Mouse (Mus musculus) embryonic facial prominence, embryonic 12.5 days (tissue): ENCODE data around the gene Skap1. TPM values are rescaled to one million over a fixed set of nuclear protein-coding genes. Genes with fewer than 3 reads are reported as not detected.

Experiments
- ATAC-seq: fragments of 200-750 bp; cut with Nextera tagmentation; 2 replicates; pipeline ENCODE4 v1.8.0; 2017; ENCODE audit not compliant: insufficient number of reproducible peaks, insufficient read depth, low FRiP score, low TSS enrichment
- H3K27ac ChIP-seq: fragments of 300-500 bp; sonication (generic); 2 replicates; pipeline ENCODE4 v1.5.1; 2016; ENCODE audit warnings: mild to moderate bottlenecking
- H3K27me3 ChIP-seq: fragments of 300-500 bp; sonication (generic); 2 replicates; pipeline ENCODE4 v1.6.1; 2016; ENCODE audit warnings: mild to moderate bottlenecking, moderate library complexity
- H3K36me3 ChIP-seq: fragments of 300-500 bp; sonication (generic); 2 replicates; pipeline ENCODE4 v1.6.1; 2016; ENCODE audit warnings: mild to moderate bottlenecking
- H3K4me1 ChIP-seq: fragments of 300-500 bp; sonication (generic); 2 replicates; pipeline ENCODE4 v1.6.1; 2016
- H3K4me2 ChIP-seq: fragments of 300-500 bp; sonication (generic); replicated peaks from 2 replicates; pipeline ENCODE4 v1.6.1; 2016; ENCODE audit warnings: mild to moderate bottlenecking, moderate library complexity
- H3K4me3 ChIP-seq: fragments of 300-500 bp; sonication (generic); 2 replicates; pipeline ENCODE4 v1.5.1; 2016; ENCODE audit warnings: mild to moderate bottlenecking
- H3K9ac ChIP-seq: fragments of 300-500 bp; sonication (generic); 2 replicates; pipeline ENCODE4 v1.6.1; 2016; ENCODE audit warnings: mild to moderate bottlenecking, moderate library complexity
- H3K9me3 ChIP-seq: fragments of 300-500 bp; sonication (generic); 2 replicates; pipeline ENCODE4 v1.6.1; 2016; ENCODE audit warnings: mild to moderate bottlenecking, moderate library complexity
- WGBS: fragments of 180-500 bp; shearing (Covaris S2); methylation state at CpG from one replicate; pipeline ENCODE4 v1.1.7; 2016; 5-methylcytosine and 5-hydroxymethylcytosine counted together
- polyA plus RNA-seq: library from polyadenylated mRNA; unstranded; fragments of >200 nt; fragmentation: Nextera tagmentation; extraction: Ambion mirVana; gene quantifications from 2 replicates; pipeline ENCODE4 v1.2.1, GENCODE M21; 2016

Skap1 gene
- 0.32 and 0.50 TPM in 2 replicates for polyA plus RNA-seq

GRCm38 (mm10) chr11:96463986-96464715 is at the start of gene Skap1:
Skap1 (plus strand) TSS chr11:96464593.
- Histone ChIP-seq H3K36me3 (no peaks in the 10 kb centered on the region), H3K9me3 (no peaks in the 10 kb centered on the region), H3K4me3 (peak within 1 kb of the TSS; percentile 30), H3K4me1 (peaks cover 18% of the 10 kb centered on the region), H3K9ac (no peak within 1 kb of the TSS), H3K4me2 (peak within 1 kb of the TSS; percentile 60), H3K27ac (no peak within 1 kb of the TSS), H3K27me3 (peaks cover 41% of the 10 kb centered on the region)
- WGBS, result 6% methylated on average over 40 of the region's 42 CpGs
- ATAC-seq, result no peak

DNA sequence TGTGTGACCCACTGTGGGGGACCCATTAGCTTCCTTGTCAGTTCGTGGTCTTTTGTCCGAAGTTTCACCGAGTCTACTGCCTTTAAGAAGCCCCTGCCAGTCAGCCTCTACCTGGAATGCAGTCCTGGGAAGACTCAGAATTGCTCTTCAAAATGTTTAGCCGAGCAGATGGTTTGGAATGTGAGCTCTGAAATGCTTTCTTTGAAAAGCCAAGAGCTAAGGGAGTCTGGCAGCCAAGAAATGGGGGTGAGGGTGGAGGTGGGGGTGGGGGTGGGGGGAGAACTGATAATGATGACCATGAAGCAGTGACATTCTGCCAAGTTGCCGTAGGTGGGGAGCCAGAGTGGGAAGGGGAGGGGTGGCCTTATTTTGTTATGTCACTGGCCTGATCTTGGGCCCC is 43.3 kb upstream of the Skap1 start:
- Histone ChIP-seq H3K4me1 (no peaks in the 10 kb centered on the region), H3K4me2 (no peak overlapping the region), H3K36me3 (no peaks in the 10 kb centered on the region), H3K4me3 (no peak overlapping the region), H3K9ac (no peak overlapping the region), H3K27me3 (0 out of 2 replicates have a peak, but pooled peaks cover 9% of the 10 kb centered on the region), H3K27ac (no peak overlapping the region), H3K9me3 (no peaks in the 10 kb centered on the region)
- 43% methylated on average over 5 of the region's 5 CpGs for WGBS
- no peak for ATAC-seq

- 48% methylated on average over 11 of the region's 11 CpGs for WGBS
- no peak overlapping the region for H3K4me2 ChIP-seq
- no peaks in the 10 kb centered on the region for H3K36me3 ChIP-seq
- H3K27ac ChIP-seq, result no peak overlapping the region
- H3K27me3 ChIP-seq, result 0 out of 2 replicates have a peak, but pooled peaks cover 7% of the 10 kb centered on the region
- no peaks in the 10 kb centered on the region for H3K4me1 ChIP-seq
- ATAC-seq, result no peak
- H3K4me3 ChIP-seq, result no peak overlapping the region
- no peak overlapping the region for H3K9ac ChIP-seq
- no peaks in the 10 kb centered on the region for H3K9me3 ChIP-seq
Observed at GRCm38 (mm10) chr11:96421517-96422265, 42.7 kb upstream of the Skap1 start.

- Histone ChIP-seq H3K4me2 (no peak overlapping the region), H3K4me3 (no peak overlapping the region), H3K9me3 (no peaks in the 10 kb centered on the region), H3K4me1 (no peaks in the 10 kb centered on the region), H3K9ac (no peak overlapping the region), H3K36me3 (no peaks in the 10 kb centered on the region), H3K27me3 (no peaks in the 10 kb centered on the region), H3K27ac (no peak overlapping the region)
- no peak for ATAC-seq
- 88% methylated on average over 6 of the region's 6 CpGs for WGBS
Observed at GRCm38 (mm10) chr11:96425193-96425592, 39.2 kb upstream of the Skap1 start.

DNA sequence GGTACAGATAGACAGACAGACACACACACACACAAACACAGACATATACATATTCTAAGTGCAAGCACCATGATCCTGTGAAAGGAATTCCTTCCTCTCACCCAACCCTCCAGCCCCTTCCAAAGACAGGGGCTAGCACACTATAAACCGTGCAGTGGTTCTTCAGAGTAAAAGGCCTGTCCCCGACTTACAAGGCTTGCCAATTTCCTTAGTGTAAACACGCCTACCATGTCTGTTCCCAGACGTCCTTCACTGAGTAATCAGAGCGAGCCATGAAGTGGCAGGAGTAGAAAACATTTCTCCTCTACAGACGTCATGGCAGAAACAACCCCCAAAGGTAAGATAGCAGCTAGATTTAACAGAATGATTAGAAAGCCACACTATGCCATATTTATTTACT is 38.2 kb upstream of the Skap1 start:
- no peak overlapping the region for H3K9ac ChIP-seq
- no peak overlapping the region for H3K27ac ChIP-seq
- H3K36me3 ChIP-seq, result no peaks in the 10 kb centered on the region
- ATAC-seq, result no peak
- H3K9me3 ChIP-seq, result no peaks in the 10 kb centered on the region
- no peaks in the 10 kb centered on the region for H3K4me1 ChIP-seq
- no peak overlapping the region for H3K4me3 ChIP-seq
- 67% methylated on average over 6 of the region's 6 CpGs for WGBS
- H3K27me3 ChIP-seq, result no peaks in the 10 kb centered on the region
- H3K4me2 ChIP-seq, result no peak overlapping the region

- Histone ChIP-seq H3K9me3 (no peaks in the 10 kb centered on the region), H3K4me2 (no peak overlapping the region), H3K4me1 (no peaks in the 10 kb centered on the region), H3K27me3 (no peaks in the 10 kb centered on the region), H3K4me3 (no peak overlapping the region), H3K9ac (no peak overlapping the region), H3K27ac (no peak overlapping the region), H3K36me3 (no peaks in the 10 kb centered on the region)
- ATAC-seq, result no peak
- 48% methylated on average over 2 of the region's 2 CpGs for WGBS
Observed at GRCm38 (mm10) chr11:96426805-96427204, 37.6 kb upstream of the Skap1 start.

GRCm38 (mm10) chr11:96429062-96429461 is 35.3 kb upstream of the Skap1 start:
- Histone ChIP-seq H3K4me2 (no peak overlapping the region), H3K4me3 (no peak overlapping the region), H3K27me3 (no peaks in the 10 kb centered on the region), H3K36me3 (no peaks in the 10 kb centered on the region), H3K27ac (no peak overlapping the region), H3K9ac (no peak overlapping the region), H3K9me3 (no peaks in the 10 kb centered on the region), H3K4me1 (no peaks in the 10 kb centered on the region)
- WGBS, result 81% methylated on average over 2 of the region's 2 CpGs
- ATAC-seq, result no peak

GRCm38 (mm10) chr11:96429891-96430290 is 34.5 kb upstream of the Skap1 start:
- H3K27me3 ChIP-seq, result no peaks in the 10 kb centered on the region
- H3K9me3 ChIP-seq, result no peaks in the 10 kb centered on the region
- no peaks in the 10 kb centered on the region for H3K4me1 ChIP-seq
- H3K27ac ChIP-seq, result no peak overlapping the region
- no peak overlapping the region for H3K9ac ChIP-seq
- WGBS, result 59% methylated on average over 5 of the region's 5 CpGs
- no peaks in the 10 kb centered on the region for H3K36me3 ChIP-seq
- H3K4me2 ChIP-seq, result no peak overlapping the region
- H3K4me3 ChIP-seq, result no peak overlapping the region
- no peak for ATAC-seq

GRCm38 (mm10) chr11:96431871-96432270 is 32.5 kb upstream of the Skap1 start:
- Histone ChIP-seq H3K4me3 (no peak overlapping the region), H3K9ac (no peak overlapping the region), H3K27ac (no peak overlapping the region), H3K36me3 (no peaks in the 10 kb centered on the region), H3K27me3 (no peaks in the 10 kb centered on the region), H3K4me1 (no peaks in the 10 kb centered on the region), H3K4me2 (no peak overlapping the region), H3K9me3 (no peaks in the 10 kb centered on the region)
- WGBS, result 52% methylated on average over 9 of the region's 9 CpGs
- no peak for ATAC-seq

DNA sequence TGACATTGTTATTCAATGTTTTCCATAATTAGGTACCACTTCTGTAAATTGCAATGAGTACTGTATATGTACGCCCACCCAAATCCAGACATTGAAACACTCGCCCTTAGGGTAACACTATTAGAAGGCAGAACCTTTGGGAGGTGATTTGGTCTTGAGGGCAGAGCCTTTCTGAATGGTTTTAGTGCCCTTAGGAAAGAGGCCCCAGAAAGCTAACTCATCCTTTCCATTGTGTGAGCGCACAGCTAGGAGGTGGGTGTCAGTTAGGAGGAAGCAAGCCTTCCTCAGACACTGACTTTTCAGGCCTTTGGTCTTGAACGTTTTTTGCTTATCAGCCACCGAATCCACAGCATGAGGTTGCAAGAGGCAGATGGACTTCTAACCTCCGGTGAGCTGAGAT is 29.5 kb upstream of the Skap1 start:
- ATAC-seq, result no peak
- 75% methylated on average over 6 of the region's 6 CpGs for WGBS
- H3K4me2 ChIP-seq, result no peak overlapping the region
- H3K9ac ChIP-seq, result no peak overlapping the region
- 0 out of 2 replicates have a peak, but pooled peaks cover 9% of the 10 kb centered on the region for H3K27me3 ChIP-seq
- H3K4me1 ChIP-seq, result no peaks in the 10 kb centered on the region
- H3K36me3 ChIP-seq, result no peaks in the 10 kb centered on the region
- H3K27ac ChIP-seq, result no peak overlapping the region
- no peak overlapping the region for H3K4me3 ChIP-seq
- no peaks in the 10 kb centered on the region for H3K9me3 ChIP-seq

GRCm38 (mm10) chr11:96436525-96436924 is 27.9 kb upstream of the Skap1 start:
- no peaks in the 10 kb centered on the region for H3K4me1 ChIP-seq
- H3K4me3 ChIP-seq, result no peak overlapping the region
- H3K9me3 ChIP-seq, result no peaks in the 10 kb centered on the region
- no peaks in the 10 kb centered on the region for H3K36me3 ChIP-seq
- no peak overlapping the region for H3K27ac ChIP-seq
- WGBS, result 42% methylated on average over 7 of the region's 7 CpGs
- 0 out of 2 replicates have a peak, but pooled peaks cover 9% of the 10 kb centered on the region for H3K27me3 ChIP-seq
- no peak for ATAC-seq
- H3K9ac ChIP-seq, result no peak overlapping the region
- 0 out of 2 replicates have a peak overlapping the region, but pooled peaks have one; percentile 5 for H3K4me2 ChIP-seq

- Histone ChIP-seq H3K36me3 (no peaks in the 10 kb centered on the region), H3K4me1 (no peaks in the 10 kb centered on the region), H3K4me2 (no peak overlapping the region), H3K9ac (no peak overlapping the region), H3K4me3 (no peak overlapping the region), H3K9me3 (no peaks in the 10 kb centered on the region), H3K27me3 (0 out of 2 replicates have a peak, but pooled peaks cover 9% of the 10 kb centered on the region), H3K27ac (no peak overlapping the region)
- no peak for ATAC-seq
- 6% methylated on average over 7 of the region's 7 CpGs for WGBS
Observed at GRCm38 (mm10) chr11:96438787-96439186, 25.6 kb upstream of the Skap1 start.
